Mouse (Mus musculus) hematopoietic multipotent progenitor cell, adult 10-12 weeks (in vitro differentiated cells): Measurements from ENCODE around the gene Pramel7. TPM values are rescaled to one million over a fixed set of nuclear protein-coding genes. Genes with fewer than 3 reads are reported as not detected.

Experiments used
- polyA plus RNA-seq: library from polyadenylated mRNA; stranded (reverse); fragments of >175 nt; gene quantifications from 2 replicates; pipeline ENCODE4 v1.2.3, GENCODE M21; 2012; ENCODE audit warnings: low replicate concordance

The Pramel7 gene
- not detected in 2 replicates for polyA plus RNA-seq

DNA sequence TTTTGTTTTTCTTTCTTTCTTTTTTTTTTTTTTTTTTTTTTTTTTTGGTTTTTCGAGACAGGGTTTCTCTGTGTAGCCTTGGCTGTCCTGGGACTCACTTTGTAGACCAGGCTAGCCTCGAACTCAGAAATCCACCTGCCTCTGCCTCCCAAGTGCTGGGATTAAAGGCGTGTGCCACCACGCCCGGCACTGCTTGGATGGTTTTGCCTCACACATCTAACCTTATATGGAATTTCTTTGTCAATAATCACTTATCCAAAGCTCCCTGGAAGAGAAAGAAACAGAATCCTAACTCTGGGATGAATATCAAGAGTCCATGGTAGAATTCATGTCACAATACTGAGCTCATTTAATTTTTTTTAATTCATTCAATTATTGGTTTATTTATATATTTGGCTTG is at the start of gene Pramel7:
TSS of gene Pramel7 (minus strand) at position 101 of the 400 bp plus-strand sequence.

GRCm38 (mm10) chr2:87545442-87545841 is 48.5 kb upstream of the Pramel7 start, which contains the start of gene Olfr1128:
Gene Olfr1128, minus strand, starts transcription at chr2:87545542.

DNA sequence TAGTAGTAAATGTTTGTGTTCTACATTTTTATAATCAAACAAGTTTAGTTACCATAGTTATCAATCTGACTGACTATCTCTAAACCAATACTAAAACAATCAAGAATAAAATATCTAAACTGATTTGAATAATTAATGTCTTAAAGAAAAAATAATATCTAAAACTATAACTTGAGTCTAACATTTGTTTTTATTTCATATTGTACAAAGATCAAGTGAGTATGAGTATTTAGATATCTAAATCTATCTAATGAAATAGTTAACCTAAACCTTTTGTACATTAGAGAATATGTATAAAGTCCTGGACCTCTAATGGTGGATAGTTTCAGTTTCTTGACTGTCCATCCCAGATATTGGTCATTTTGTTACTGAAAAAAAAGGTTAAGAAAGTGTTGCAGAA is 34.6 kb upstream of the Pramel7 start, which contains the start of gene Olfr153:
TSS of gene Olfr153 (plus strand) at position 301 of the 400 bp plus-strand sequence.

DNA sequence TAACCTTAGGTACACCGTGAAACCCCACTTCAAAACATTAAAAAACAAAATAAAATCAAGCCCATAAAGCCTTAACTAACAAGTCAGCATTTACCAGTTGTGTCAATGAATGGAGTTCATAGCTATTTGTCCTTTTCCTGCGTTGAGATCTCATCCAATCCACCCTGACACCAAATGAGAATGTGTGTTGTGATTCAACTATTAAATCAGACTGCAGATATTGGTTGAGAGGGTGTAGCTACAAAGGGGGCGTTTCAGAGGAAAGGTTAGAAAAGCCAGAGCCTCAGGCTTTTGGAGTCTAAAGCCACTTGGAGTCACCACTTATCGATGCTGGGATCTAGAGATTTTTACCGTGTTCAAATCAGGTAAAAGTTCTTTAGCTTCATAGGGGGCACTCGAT is 9.4 kb upstream of the Pramel7 start, which contains the start of gene Pramel6:
TSS of gene Pramel6 (plus strand) at position 301 of the 400 bp plus-strand sequence.

GRCm38 (mm10) chr2:87453662-87454061 is 43.2 kb downstream of the Pramel7 start, which contains the start of gene Olfr1126:
Gene Olfr1126, plus strand, starts transcription at chr2:87453962.

Other genes with a start within 250 kb of the Pramel7 start
- gene Olfr1115, start 249.1 kb downstream of the Pramel7 start, polyA plus RNA-seq = not detected in 2 replicates
- not detected in 2 replicates for gene Olfr1116, start 229.6 kb downstream of the Pramel7 start, polyA plus RNA-seq
- gene Olfr1118, start 189.5 kb downstream of the Pramel7 start, polyA plus RNA-seq = not detected in 2 replicates
- gene Olfr1120, start 142.3 kb downstream of the Pramel7 start, polyA plus RNA-seq = not detected in 2 replicates
- gene Olfr1121, start 127.2 kb downstream of the Pramel7 start, polyA plus RNA-seq = not detected in 2 replicates
- 0.23 TPM in 1 of 2 replicates, not detected in the other for gene Olfr1122, start 111.2 kb downstream of the Pramel7 start, polyA plus RNA-seq
- gene Olfr1123, start 80.5 kb downstream of the Pramel7 start, polyA plus RNA-seq = not detected in 2 replicates
- not detected in 2 replicates for gene Olfr1124, start 66.8 kb downstream of the Pramel7 start, polyA plus RNA-seq
- gene Olfr1126, start 43.1 kb downstream of the Pramel7 start, polyA plus RNA-seq = not detected in 2 replicates
- gene Pramel6, start 9.5 kb upstream of the Pramel7 start, polyA plus RNA-seq = not detected in 2 replicates
- gene Olfr153, start 34.7 kb upstream of the Pramel7 start, polyA plus RNA-seq = not detected in 2 replicates
- not detected in 2 replicates for gene Olfr1128, start 48.4 kb upstream of the Pramel7 start, polyA plus RNA-seq
- gene Olfr1129, start 76.8 kb upstream of the Pramel7 start, polyA plus RNA-seq = not detected in 2 replicates
- not detected in 2 replicates for gene Olfr1130, start 109.1 kb upstream of the Pramel7 start, polyA plus RNA-seq
- not detected in 2 replicates for gene Olfr1131, start 130.0 kb upstream of the Pramel7 start, polyA plus RNA-seq
- not detected in 2 replicates for gene Olfr1132, start 140.4 kb upstream of the Pramel7 start, polyA plus RNA-seq
- gene Olfr1133, start 150.3 kb upstream of the Pramel7 start, polyA plus RNA-seq = not detected in 2 replicates
- gene Olfr1134, start 161.4 kb upstream of the Pramel7 start, polyA plus RNA-seq = not detected in 2 replicates
- gene Olfr1135, start 176.6 kb upstream of the Pramel7 start, polyA plus RNA-seq = not detected in 2 replicates
- gene Olfr1136, start 196.9 kb upstream of the Pramel7 start, polyA plus RNA-seq = not detected in 2 replicates
- not detected in 2 replicates for gene Olfr1137, start 216.1 kb upstream of the Pramel7 start, polyA plus RNA-seq
- gene Olfr1138, start 242.9 kb upstream of the Pramel7 start, polyA plus RNA-seq = not detected in 2 replicates
- not detected in 2 replicates for gene Olfr1140, start 246.7 kb upstream of the Pramel7 start, polyA plus RNA-seq